Mouse (Mus musculus) urinary bladder, adult 2 months (tissue): Measurements from ENCODE around the gene Itpka. TPM values are rescaled to one million over a fixed set of nuclear protein-coding genes. Genes with fewer than 3 reads are reported as not detected.
"Not testable (repeated sequence)": the region's sequence is repeated elsewhere in the genome, so short reads cannot be mapped to it uniquely, and the experiment has no call there.

Source experiments
- DNase-seq: peaks from one replicate; pipeline ENCODE4 v3.0.0; 2022; ENCODE audit warnings: low spot score
- polyA plus RNA-seq: library from polyadenylated mRNA; depleted of rRNA; stranded (reverse); fragments of >200 nt; gene quantifications from 2 replicates; pipeline ENCODE4 v1.2.3, GENCODE M21; 2012; rRNA removed

The Itpka gene
- 0.55 and 0.75 TPM in 2 replicates for polyA plus RNA-seq

DNA sequence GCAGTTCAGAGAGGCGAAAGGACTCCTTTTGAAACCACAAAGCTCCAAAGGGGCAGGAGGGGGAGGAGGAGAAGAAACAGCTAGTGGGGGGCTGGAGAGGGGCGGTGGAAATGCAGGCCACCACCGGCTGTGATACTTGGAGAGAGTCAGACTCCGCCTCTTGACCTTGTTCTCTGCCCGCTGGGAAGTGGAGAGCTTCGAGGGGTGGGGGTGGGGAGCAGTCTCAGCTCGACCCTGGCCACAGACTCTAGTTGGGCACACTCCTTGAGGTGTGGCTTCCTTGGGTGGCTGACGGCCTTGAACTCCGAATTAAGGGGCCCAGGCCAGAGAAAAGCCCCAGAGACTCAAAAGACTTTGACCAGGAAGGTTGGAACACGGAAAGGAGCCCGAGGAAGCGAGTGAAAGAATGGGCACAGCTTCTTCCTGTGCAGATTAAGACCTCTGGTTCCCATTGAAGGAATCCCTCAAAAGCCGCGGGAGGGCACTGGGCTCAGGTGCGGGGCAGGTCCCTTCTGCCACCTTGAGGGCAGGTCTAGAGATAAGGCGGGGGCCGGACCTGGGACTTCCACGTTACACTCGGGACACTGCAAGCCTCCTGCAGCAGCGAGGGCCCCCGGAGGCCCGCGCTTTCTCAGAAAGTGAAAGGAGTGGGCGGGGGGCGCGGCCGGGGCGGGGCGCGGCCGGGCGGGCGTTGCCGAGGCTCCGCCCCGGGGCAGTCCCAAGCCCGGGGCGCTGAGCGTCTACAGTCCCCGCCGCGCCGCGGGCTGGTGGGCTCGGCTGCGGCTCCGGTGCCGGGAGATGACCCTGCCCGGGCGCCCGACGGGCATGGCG is at the start of gene Itpka:
Itpka (plus strand) TSS at position 757 of the 831 bp plus-strand sequence.
- peak; percentile 48 for DNase-seq

DNA sequence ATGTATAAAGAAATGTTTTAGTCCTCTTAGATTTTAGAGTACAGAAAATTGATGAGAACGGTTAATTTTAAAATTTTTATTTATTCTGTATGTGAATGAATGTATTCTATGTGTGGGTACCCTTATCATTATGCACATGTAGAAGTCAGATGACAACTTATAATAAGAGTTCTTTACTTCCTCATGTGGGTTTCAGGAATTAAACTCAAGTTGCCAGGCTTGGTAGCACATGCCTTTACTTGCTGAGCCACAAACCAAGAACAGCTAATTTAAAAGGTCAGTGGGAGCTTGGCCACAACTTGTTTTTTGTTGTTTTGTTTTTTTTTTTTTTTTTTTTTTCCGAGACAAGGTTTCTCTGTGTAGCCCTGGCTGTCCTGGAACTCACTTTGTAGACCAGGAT is 47.3 kb upstream of the Itpka start:
- DNase-seq = no peak

DNA sequence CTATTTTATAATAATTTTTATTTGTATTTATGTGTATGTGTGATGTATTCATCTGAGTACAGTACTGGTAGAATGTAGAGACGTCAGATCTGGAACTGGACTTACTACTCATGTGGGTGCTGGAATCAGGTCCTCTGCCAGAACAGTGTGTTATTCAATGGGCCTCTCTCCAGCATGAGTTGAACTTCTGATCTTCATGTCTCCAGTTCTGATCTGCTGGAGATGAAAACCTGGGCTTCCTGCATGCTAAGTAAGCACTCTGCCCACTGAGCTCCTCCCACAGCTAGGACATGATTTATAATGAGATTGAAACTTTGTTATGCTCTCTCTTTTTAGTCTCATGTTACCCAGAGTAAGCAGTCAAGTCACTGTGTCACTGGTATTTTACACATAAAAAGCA is 46.0 kb upstream of the Itpka start:
- no peak for DNase-seq

DNA sequence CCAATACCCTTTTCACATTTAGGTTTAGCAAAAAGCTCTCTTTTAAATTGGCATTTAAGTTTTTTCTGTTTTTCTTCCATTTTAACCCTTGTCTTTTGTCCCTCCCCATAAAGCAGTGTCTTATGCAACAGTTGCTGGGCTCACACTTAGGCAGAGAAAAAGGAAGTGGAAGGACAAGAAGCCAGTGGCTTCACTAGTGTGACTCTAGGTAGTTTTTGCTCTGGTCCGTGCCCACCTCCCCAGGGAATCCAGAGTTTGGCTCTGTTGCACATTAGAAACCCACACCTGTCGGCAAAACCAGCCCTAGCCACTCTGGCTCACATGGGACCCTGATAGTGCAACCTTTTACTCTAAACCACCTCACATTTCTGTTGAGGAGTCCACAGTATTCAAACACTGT is 43.7 kb upstream of the Itpka start:
- no peak for DNase-seq

DNA sequence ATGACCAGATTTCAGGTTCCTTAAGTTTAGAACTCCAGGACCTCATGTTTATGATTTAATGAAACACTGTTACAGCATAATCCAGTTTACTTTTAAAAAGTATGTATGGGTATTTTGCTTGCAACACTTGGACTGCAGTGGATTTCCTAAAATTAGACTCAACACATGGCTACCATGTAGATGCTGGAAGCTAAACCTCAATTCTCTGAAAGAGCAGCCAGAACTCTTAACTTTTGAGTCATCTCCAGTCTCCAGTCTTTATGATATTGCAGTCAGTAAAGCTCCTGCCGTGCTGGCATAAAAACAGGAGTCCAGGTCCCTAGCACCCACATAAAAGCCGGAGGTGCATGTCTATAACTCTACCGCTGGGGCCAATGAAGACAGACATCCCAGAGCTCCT is 42.2 kb upstream of the Itpka start:
- no peak for DNase-seq

DNA sequence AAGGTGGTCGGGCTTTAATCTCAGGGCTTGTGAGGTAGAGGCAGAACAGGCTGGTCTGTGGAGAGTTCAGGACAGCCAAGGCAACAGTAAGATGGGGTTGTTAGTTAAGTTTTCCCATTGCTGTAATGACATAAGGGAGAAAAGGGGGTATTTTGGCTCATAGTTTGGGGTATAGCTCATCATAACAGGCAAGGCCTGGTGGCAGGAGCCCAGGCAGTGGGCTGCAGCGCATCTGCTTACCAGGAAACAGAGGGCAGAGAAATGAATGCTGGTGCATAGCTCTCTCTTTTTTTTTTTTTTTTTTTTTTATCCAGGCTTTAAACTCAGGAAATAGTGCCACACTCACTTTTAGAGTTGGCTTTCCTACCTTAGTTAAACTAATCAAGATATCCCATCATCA is 39.0 kb upstream of the Itpka start:
- no peak for DNase-seq

DNA sequence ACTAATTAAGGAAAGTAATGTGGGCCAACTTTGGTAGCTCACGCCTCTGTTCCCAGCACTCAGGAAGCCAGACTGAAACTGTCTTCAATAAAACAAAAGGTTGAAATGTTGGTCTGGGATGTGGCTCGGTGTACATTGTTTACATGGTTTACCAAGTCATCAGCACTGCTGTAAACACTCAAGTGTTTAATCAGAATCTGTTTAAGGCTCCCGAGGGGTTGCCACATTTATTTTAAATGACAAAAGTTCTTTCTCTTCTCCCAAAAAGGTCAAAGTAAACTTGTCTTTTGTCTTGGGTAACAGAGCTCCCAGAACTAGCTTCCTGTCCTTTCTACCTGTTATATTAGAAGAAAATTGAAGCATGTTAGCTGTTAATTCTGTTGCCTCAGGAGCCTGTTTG is 34.5 kb upstream of the Itpka start:
- DNase-seq = no peak

DNA sequence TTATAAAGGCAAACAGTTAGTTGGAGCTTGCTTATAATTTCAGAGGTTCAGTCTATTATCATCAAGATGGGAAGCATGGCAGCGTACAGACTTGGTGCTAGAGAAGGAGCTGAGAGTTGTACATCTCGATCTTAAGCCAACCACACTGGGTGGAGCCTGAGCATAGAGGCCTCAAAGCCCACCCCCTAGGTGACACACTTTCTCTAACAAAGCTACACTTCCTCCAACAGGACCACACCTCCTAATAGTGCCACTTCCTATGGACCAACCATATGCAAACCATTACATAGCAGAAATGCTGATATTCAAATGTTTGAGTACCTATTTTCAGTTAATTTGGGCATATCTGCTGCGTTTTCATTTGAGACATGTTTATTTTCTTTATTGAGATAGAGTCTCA is 32.1 kb upstream of the Itpka start:
- DNase-seq = no peak

DNA sequence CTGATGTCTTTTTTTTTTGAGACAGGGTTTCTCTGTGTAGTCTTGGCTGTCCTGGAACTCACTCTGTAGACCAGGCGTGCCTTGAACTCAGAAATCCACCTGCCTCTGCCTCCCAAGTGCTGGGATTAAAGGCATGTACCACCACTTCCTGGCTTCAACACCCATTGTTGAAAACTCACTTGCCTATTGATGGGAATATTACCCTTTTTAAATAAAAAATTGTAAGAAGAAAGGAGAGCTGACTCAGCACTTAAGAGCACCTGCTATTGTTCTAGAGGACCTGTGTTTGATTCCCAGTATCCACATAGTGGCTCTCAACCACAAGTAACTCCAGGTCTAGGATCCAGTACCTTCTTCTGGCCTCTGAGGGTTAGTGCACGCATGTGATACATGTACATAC is 26.3 kb upstream of the Itpka start:
- DNase-seq = not testable (repeated sequence)

DNA sequence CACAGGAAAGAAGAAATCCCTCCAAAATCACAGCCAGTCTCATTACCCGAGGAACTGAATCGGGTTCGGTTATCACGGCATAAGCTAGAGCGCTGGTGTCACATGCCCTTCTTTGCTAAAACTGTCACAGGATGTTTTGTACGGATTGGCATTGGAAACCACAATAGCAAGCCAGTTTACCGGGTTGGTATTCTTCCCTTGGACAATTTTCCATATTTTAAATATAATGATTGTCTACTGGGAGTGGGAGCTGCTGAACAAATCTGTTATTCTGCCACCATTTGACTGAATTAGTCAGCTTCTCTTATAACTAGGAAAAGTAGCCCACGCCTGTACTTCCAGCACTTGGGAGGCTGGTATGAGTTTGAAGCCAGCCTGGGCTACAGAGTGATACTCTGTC is 21.1 kb upstream of the Itpka start:
- DNase-seq = no peak

DNA sequence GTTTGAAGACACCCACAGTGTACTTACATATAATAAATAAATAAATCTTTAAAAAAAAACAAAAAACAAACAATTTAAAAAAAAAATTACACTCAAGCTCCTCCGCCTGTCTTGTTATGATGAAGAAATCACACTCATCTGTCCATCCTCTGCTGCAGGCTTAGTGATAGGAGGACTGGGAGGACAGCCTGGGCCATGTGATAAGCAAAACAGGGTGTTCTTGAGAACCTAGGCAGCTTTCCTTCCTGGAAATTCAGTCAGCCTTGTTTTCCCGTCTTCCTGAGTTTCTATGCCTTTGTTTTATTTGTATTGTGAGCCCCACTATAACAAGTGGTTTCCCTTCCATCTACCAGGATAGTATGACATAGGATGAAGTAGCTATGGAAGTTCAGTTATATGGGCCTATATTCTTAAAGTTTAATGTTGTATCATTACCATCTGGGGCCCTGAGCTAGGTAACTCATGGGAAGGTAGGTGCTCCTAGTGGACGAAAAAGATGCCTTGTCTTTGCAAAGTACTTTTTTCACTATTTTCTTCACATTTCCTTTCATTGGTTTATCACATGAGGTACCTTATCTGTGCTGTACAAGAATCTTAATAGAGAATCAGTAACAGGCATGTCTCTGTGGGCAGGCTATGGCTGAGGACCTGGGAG is 14.2 kb upstream of the Itpka start:
- no peak for DNase-seq

DNA sequence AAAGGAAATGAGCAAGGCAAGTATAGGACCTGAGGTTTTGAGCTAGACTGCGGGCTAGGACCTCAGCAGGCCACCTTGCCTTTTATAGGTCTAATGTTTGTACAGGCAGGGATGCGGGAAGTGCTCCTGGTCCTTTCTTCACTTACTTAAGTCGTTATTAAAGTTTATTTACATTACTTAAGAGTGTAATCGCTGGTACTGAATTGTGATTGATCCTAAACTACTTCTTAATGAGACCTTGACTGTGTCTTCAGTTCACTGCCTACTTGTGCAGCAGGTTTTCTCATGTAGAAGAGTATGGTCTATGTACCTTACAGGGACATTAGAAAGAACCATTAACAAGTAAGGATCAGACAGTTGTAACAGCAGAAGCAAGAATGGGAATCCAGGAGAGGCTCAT is 11.4 kb upstream of the Itpka start:
- no peak for DNase-seq

DNA sequence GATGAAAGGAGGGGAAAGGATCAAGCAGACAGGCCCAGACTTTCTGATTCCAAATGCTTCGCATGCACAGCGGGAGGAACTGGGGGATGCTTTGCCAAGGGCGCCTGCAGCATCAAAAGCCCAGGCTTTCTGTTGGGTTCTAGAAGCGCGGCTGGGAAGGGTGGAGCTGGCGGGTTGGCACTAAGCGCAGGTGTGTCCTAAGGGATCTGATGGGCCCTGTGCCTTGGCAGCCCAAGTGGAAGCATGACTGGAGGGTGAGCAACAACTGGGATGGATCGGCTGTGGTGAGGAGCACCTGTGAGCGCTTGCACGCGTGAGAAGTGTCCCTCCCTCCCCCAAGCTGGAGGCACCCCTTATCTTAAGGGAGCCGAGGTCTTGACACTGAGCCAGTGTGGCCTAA is 5.0 kb upstream of the Itpka start:
- DNase-seq = no peak

DNA sequence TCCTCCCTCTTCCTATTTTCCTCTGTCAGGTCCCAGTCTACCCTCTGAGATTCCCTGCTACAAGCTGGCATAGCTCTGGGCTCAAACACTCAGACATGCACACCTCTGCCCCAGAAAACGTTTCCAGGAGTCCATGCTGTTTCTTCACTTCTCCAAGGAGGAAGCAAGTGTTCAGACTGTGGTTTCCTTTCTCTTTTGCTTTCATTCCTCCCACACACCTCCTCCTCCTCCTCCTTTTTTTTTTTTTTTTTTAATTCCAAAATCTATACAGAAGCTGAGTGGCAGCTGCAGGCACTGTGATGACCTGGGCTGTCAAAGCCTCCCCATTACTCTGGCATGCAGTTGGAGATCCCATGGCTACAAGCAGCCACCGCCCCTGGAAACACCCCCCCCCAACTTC is 1.6 kb upstream of the Itpka start:
- no peak for DNase-seq

DNA sequence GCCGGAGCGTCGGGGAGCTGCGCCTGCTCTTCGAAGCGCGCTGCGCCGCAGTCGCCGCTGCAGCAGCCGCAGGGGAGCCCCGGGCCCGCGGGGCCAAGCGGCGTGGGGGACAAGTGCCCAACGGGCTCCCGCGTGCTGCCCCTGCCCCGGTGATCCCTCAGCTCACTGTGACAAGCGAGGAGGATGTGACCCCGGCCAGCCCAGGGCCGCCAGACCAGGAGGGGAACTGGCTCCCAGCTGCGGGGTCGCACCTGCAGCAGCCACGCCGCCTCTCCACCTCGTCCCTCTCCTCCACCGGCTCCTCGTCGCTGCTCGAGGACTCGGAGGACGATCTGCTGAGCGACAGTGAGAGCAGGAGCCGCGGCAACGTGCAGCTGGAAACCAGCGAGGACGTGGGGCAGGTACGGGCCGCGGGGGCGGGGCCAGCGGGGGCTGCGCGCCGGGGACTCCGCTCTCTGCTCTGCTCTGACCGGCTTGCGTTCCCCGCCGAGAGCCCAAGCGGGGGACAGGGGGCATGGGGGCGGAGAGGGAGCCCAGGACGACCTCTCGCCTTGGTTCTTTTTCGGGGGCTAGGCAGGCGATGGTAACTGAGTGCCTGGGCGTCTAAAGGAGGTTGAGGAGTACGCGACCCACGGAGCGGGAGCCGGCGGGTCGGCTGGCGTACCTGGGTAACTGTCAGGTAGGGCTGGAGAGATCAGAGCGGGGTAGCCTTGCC is 481 bp downstream of the Itpka start:
- peak; percentile 40 for DNase-seq

DNA sequence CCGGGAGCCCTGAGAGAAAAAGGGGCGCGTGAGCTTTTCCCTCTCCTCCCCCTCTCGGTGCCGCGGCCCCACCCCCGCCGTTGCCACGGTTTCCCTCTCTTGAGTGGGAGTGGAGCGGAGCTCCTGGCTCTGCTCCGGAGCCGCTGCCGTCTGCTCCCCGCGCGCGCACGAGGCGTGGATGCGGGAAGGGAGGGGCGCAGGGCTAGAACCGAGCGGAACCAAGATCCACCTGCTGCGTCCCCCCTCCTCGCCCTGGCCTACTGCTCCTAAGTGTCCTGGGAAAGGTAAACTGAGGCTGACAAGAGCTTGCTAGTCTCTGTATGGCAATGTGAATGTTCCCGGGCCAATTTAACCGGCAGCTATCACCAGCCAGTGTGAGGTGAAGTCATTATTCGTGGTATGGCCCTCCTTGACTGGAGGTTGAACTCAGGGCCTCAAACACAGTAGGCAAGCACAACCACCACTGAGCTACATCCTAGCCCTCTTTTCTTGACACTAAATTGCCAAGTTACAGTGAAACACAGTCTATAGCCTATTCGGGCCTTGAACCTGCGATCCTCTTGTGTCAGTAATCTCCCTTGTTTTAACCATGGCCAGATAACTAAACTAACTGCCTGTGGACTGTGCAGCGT is 1.2 kb downstream of the Itpka start:
- DNase-seq = no peak

DNA sequence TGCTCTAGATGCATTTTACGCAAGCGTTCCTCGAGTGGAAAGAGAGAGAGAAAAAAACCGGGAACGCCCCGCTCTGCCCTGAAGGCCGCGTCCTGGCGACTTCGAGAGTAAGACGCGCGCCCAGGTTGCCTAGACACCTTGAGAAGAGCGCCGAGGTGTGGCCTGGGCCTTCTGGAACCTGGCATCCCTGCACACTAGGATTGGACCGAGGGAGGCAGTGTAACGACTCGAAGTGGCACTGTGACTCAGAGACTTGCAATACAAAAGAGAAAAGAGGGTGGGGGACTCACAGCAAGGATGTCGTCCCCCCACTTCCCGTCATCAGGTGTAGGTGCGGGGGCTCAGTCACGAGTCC is 1.6 kb downstream of the Itpka start:
- DNase-seq = no peak

DNA sequence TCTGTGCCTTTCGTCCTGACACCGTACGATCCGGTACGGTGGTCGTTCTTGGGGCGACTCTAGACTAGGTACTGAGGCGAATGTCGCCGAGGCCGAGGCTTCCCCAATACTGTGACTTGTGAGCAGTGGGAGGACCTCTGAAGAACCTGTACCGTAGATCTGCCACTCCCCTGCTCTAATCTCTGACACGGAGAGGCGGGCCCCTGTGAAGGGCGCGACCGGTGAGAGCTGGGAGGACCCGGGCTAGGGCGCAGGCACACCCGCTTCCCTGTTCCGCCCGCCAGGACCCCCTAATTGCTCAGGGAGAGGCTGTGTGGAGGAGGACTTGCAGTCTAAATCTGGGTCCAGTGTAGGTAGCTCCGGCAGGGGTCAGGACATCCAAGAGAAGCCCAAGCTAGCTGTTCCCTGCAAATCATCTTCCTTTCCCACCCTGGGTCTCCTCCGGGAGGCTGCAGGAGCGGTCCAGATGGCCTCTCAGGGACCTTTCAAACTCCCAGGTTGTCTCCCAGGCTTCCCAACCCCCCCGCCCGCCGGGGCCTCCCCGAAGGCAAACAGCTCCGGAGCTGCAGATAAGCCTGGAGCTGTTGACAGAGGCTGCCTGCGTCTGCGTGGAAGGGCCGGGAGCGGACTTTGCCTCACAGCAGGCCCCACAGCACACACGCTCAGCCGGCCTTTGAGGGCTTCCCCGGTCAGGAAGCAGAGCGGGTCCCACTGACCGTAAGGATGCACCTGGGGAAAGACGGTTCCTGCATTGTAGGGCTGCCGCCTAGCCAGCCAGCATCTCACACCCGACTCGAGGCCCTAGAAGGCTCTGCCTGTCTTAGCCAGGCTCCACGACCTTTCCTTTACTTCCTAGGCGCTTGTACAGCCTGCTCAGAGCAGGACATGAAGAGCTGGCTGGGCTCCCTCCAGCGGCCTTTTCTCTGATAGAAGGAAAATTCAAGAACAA is 2.3 kb downstream of the Itpka start:
- DNase-seq = peak; percentile 47

DNA sequence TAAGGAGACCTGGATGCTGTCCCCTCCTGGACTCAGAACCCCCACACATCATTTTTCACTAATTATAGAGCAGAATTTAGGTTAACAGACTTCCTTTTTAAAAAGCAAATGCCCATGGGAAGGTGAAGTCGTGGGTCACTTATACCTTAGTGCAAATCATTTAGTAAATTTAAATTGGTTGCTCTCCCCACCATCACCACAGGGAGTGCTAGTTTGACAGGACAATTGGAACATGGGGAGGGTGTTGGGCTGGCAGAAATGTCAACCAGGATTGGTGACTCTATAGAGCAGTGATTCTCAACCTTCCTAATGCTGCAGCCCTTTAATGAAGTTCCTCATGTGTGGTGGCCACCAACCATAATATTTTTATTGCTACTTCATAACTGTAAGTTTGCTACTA is 3.1 kb downstream of the Itpka start:
- DNase-seq = no peak

DNA sequence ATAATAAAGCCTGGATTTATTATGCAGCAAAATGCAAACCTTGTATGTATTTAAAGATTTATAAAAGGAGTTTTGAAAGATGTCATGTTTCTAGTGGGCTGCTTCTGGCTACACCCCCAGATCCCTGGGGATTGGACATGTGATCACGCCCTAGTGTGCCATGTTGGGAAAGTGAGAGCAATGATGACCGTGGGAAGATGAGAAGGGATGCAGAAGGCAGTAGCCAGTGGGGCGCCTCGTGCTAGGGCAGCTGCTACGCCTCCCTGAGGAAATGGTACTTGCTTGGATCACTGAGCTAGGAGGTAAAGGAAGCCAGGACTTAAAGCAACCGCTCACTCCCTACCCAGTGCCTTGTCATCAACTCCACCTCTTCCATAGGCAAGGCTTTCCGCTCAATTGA is 5.4 kb downstream of the Itpka start:
- no peak for DNase-seq

DNA sequence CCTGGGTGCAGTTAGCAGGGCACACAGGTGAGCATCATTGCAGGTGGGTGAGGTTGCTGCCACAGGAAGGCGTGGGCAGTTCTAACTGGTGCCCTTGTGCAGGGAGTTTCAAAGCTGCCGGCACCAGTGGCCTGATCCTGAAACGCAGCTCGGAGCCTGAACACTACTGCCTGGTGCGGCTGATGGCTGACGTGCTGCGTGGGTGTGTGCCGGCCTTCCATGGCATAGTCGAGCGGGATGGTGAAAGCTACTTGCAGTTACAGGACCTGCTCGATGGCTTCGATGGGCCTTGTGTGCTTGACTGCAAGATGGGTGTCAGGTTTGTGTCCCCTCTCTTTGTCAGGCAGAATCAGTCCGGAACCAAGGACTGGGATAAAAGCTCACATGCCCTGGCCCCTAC is 7.1 kb downstream of the Itpka start:
- no peak for DNase-seq
